Mouse (Mus musculus): ENCODE data around the gene Kctd5. TPM values are rescaled to one million over a fixed set of nuclear protein-coding genes. Genes with fewer than 3 reads are reported as not detected.

Gene Kctd5
- polyA plus RNA-seq, 1 experiment from 2014 or later, result 92.3 TPM

GRCm38 (mm10) chr17:24068271-24068670, 5.0 kb downstream of the Kctd5 start:
- H3K27me3 ChIP-seq, result no peaks in the 10 kb centered on the region
- H3K9me3 ChIP-seq, result no peaks in the 10 kb centered on the region
- 90% methylated on average over 5 of the region's 5 CpGs for WGBS
- no peak overlapping the region for H3K4me3 ChIP-seq
- peaks cover 28% of the 10 kb centered on the region; the same call in 1 of the 2 replicates for H3K36me3 ChIP-seq
- peaks cover 10% of the 10 kb centered on the region for H3K4me1 ChIP-seq
- H3K27ac ChIP-seq (replicated peaks), result no peak overlapping the region
- no peak overlapping the region for H3K4me2 ChIP-seq (replicated peaks)
- no peak for ATAC-seq (ENCODE audit: low FRiP score, low read depth)
- no peak overlapping the region for H3K9ac ChIP-seq (replicated peaks)

GRCm38 (mm10) chr17:24062459-24063155, 10.7 kb downstream of the Kctd5 start:
- Histone ChIP-seq H3K27me3 (no peaks in the 10 kb centered on the region), H3K4me2 (replicated peaks) (no peak overlapping the region), H3K4me1 (no peaks in the 10 kb centered on the region), H3K9me3 (no peaks in the 10 kb centered on the region), H3K9ac (replicated peaks) (no peak overlapping the region), H3K36me3 (peaks cover 48% of the 10 kb centered on the region), H3K4me3 (no peak overlapping the region), H3K27ac (replicated peaks) (no peak overlapping the region)
- WGBS, result 82% methylated on average over 4 of the region's 4 CpGs
- ATAC-seq (ENCODE audit: low FRiP score, low read depth), result no peak

- 93% methylated on average over 5 of the region's 5 CpGs for WGBS
- no peak overlapping the region for H3K4me2 ChIP-seq (replicated peaks)
- H3K4me3 ChIP-seq, result no peak overlapping the region
- H3K27me3 ChIP-seq, result no peaks in the 10 kb centered on the region
- H3K27ac ChIP-seq (replicated peaks), result no peak overlapping the region
- no peaks in the 10 kb centered on the region for H3K9me3 ChIP-seq
- no peak overlapping the region for H3K9ac ChIP-seq (replicated peaks)
- H3K4me1 ChIP-seq, result no peaks in the 10 kb centered on the region
- no peak for ATAC-seq (ENCODE audit: low FRiP score, low read depth)
- H3K36me3 ChIP-seq, result peaks cover 74% of the 10 kb centered on the region
Observed at GRCm38 (mm10) chr17:24057730-24058245, 15.5 kb downstream of the Kctd5 start.

- Histone ChIP-seq H3K9me3 (no peaks in the 10 kb centered on the region), H3K4me2 (replicated peaks) (no peak overlapping the region), H3K9ac (replicated peaks) (no peak overlapping the region), H3K27ac (replicated peaks) (no peak overlapping the region), H3K4me3 (no peak overlapping the region), H3K27me3 (no peaks in the 10 kb centered on the region), H3K4me1 (no peaks in the 10 kb centered on the region), H3K36me3 (peaks cover 82% of the 10 kb centered on the region)
- WGBS, result 94% methylated on average over 14 of the region's 14 CpGs
- ATAC-seq (ENCODE audit: low FRiP score, low read depth), result no peak
Observed at GRCm38 (mm10) chr17:24056636-24057625, 16.4 kb downstream of the Kctd5 start.

GRCm38 (mm10) chr17:24049008-24049407, 24.3 kb downstream of the Kctd5 start:
- Histone ChIP-seq H3K9ac (replicated peaks) (no peak overlapping the region), H3K4me1 (no peaks in the 10 kb centered on the region), H3K27me3 (no peaks in the 10 kb centered on the region), H3K27ac (replicated peaks) (no peak overlapping the region), H3K4me3 (no peak overlapping the region), H3K4me2 (replicated peaks) (no peak overlapping the region), H3K9me3 (no peaks in the 10 kb centered on the region), H3K36me3 (peaks cover 72% of the 10 kb centered on the region)
- ATAC-seq (ENCODE audit: low FRiP score, low read depth), result no peak
- WGBS, result 93% methylated on average over 8 of the region's 8 CpGs

GRCm38 (mm10) chr17:24048053-24048452, 25.2 kb downstream of the Kctd5 start:
- Histone ChIP-seq H3K9ac (replicated peaks) (no peak overlapping the region), H3K9me3 (no peaks in the 10 kb centered on the region), H3K27me3 (no peaks in the 10 kb centered on the region), H3K4me2 (replicated peaks) (no peak overlapping the region), H3K4me1 (no peaks in the 10 kb centered on the region), H3K36me3 (peaks cover 62% of the 10 kb centered on the region), H3K4me3 (no peak overlapping the region), H3K27ac (replicated peaks) (no peak overlapping the region)
- no peak for ATAC-seq (ENCODE audit: low FRiP score, low read depth)
- 91% methylated on average over 5 of the region's 5 CpGs for WGBS

- H3K4me1 ChIP-seq, result no peaks in the 10 kb centered on the region
- H3K4me3 ChIP-seq, result no peak overlapping the region
- no peaks in the 10 kb centered on the region for H3K27me3 ChIP-seq
- no peaks in the 10 kb centered on the region for H3K9me3 ChIP-seq
- WGBS, result 55% methylated on average over 5 of the region's 5 CpGs
- H3K36me3 ChIP-seq, result peaks cover 44% of the 10 kb centered on the region
- ATAC-seq (ENCODE audit: low FRiP score, low read depth), result no peak
- no peak overlapping the region for H3K27ac ChIP-seq (replicated peaks)
- H3K9ac ChIP-seq (replicated peaks), result no peak overlapping the region
- H3K4me2 ChIP-seq (replicated peaks), result no peak overlapping the region
Observed at GRCm38 (mm10) chr17:24046026-24046425, 27.3 kb downstream of the Kctd5 start.

- WGBS, result 83% methylated on average over 10 of the region's 10 CpGs
- no peak for ATAC-seq (ENCODE audit: low FRiP score, low read depth)
Observed at GRCm38 (mm10) chr17:24045608-24046007, 27.7 kb downstream of the Kctd5 start.

GRCm38 (mm10) chr17:24044482-24044881, 28.8 kb downstream of the Kctd5 start:
- Histone ChIP-seq H3K4me3 (no peak overlapping the region), H3K9ac (replicated peaks) (no peak overlapping the region), H3K4me2 (replicated peaks) (no peak overlapping the region), H3K9me3 (0 out of 2 replicates have a peak, but pooled peaks cover 2% of the 10 kb centered on the region), H3K36me3 (peaks cover 29% of the 10 kb centered on the region), H3K4me1 (no peaks in the 10 kb centered on the region), H3K27me3 (no peaks in the 10 kb centered on the region), H3K27ac (replicated peaks) (no peak overlapping the region)
- 59% methylated on average over 5 of the region's 5 CpGs for WGBS
- ATAC-seq (ENCODE audit: low FRiP score, low read depth), result no peak

More at GRCm38 (mm10) chr17:24045608-24046007, 27.7 kb downstream of the Kctd5 start:
- H3K4me2 ChIP-seq (replicated peaks), result no peak overlapping the region
- no peaks in the 10 kb centered on the region for H3K27me3 ChIP-seq
- no peaks in the 10 kb centered on the region for H3K9me3 ChIP-seq
- no peak overlapping the region for H3K4me3 ChIP-seq
- no peaks in the 10 kb centered on the region for H3K4me1 ChIP-seq
- no peak overlapping the region for H3K9ac ChIP-seq (replicated peaks)
- H3K36me3 ChIP-seq, result peaks cover 40% of the 10 kb centered on the region
- no peak overlapping the region for H3K27ac ChIP-seq (replicated peaks)

GRCm38 (mm10) chr17:24037844-24038243, 35.4 kb downstream of the Kctd5 start, which contains the start of gene Prss27:
Gene Prss27, plus strand, starts transcription at chr17:24038144.
- Histone ChIP-seq H3K36me3 (no peaks in the 10 kb centered on the region), H3K4me2 (replicated peaks) (no peak within 1 kb of the TSS), H3K4me1 (no peaks in the 10 kb centered on the region), H3K27me3 (no peaks in the 10 kb centered on the region), H3K9ac (replicated peaks) (no peak within 1 kb of the TSS), H3K4me3 (no peak within 1 kb of the TSS), H3K27ac (replicated peaks) (no peak within 1 kb of the TSS), H3K9me3 (0 out of 2 replicates have a peak, but pooled peaks cover 2% of the 10 kb centered on the region)
- 56% methylated on average over 4 of the region's 4 CpGs for WGBS
- ATAC-seq (ENCODE audit: low FRiP score, low read depth), result no peak

- WGBS, result 85% methylated on average over 13 of the region's 13 CpGs
- no peak for ATAC-seq (ENCODE audit: low FRiP score, low read depth)
- Histone ChIP-seq H3K4me3 (no peak overlapping the region), H3K4me1 (no peaks in the 10 kb centered on the region), H3K4me2 (replicated peaks) (no peak overlapping the region), H3K36me3 (no peaks in the 10 kb centered on the region), H3K9ac (replicated peaks) (no peak overlapping the region), H3K9me3 (0 out of 2 replicates have a peak, but pooled peaks cover 2% of the 10 kb centered on the region), H3K27ac (replicated peaks) (no peak overlapping the region), H3K27me3 (no peaks in the 10 kb centered on the region)
Observed at GRCm38 (mm10) chr17:24037360-24037759, 35.9 kb downstream of the Kctd5 start.

GRCm38 (mm10) chr17:24036954-24037353, 36.3 kb downstream of the Kctd5 start:
- Histone ChIP-seq H3K9ac (replicated peaks) (no peak overlapping the region), H3K4me2 (replicated peaks) (no peak overlapping the region), H3K27me3 (no peaks in the 10 kb centered on the region), H3K36me3 (no peaks in the 10 kb centered on the region), H3K4me3 (no peak overlapping the region), H3K9me3 (0 out of 2 replicates have a peak, but pooled peaks cover 2% of the 10 kb centered on the region), H3K4me1 (no peaks in the 10 kb centered on the region), H3K27ac (replicated peaks) (no peak overlapping the region)
- 78% methylated on average over 6 of the region's 6 CpGs for WGBS
- no peak for ATAC-seq (ENCODE audit: low FRiP score, low read depth)

Data from midbrain, embryonic 12.5 days (tissue).